Mouse (Mus musculus): ENCODE results near the gene Avp. TPM values are rescaled to one million over a fixed set of nuclear protein-coding genes. Genes with fewer than 3 reads are reported as not detected.

The Avp gene
- polyA plus RNA-seq, 1 experiment, result not detected

DNA sequence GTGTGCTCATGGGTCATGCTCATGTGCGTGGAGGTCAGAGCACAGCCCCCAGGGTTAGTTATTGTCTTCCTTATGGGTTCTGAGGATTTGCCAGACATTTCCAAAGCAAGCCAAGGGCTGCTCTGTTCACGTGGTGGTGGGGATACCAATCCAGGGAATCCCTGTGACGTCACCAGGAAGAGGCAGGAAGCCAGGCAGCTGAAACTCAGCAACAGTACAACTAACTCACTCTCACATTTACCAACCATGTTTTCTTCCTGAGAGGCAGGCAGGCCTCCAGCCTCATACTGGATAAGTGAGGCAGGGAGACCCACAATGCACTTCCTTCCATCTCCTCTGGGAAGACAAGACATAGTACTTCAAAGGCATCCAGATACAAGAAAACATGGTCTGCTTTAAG, 16.0 kb upstream of the Avp start:
- TF ChIP-seq POLR2A (IDR thresholded peaks at IDR 0.05; ENCODE audit: control insufficient read depth, low read depth, low read length), result no peak
- no peak for TF ChIP-seq CTCF (IDR thresholded peaks at IDR 0.05; ENCODE audit: control insufficient read depth, insufficient read depth, insufficient replicate concordance, low read depth, low read length)
- H3K27me3 ChIP-seq (ENCODE audit: control insufficient read depth, insufficient read depth, low read length), result no peaks in the 10 kb centered on the region
- no peaks in the 10 kb centered on the region; the same call in 1 of the 2 replicates for H3K4me1 ChIP-seq (ENCODE audit: control insufficient read depth, insufficient read depth, low read length)
- H3K4me3 ChIP-seq (ENCODE audit: control insufficient read depth, low read depth, low read length), result no peak overlapping the region
- peaks cover 6% of the 10 kb centered on the region for H3K36me3 ChIP-seq (ENCODE audit: control insufficient read depth, insufficient read depth, low read length)
- no peak overlapping the region for H3K27ac ChIP-seq (ENCODE audit: control insufficient read depth, insufficient read depth, low read depth, low read length)

DNA sequence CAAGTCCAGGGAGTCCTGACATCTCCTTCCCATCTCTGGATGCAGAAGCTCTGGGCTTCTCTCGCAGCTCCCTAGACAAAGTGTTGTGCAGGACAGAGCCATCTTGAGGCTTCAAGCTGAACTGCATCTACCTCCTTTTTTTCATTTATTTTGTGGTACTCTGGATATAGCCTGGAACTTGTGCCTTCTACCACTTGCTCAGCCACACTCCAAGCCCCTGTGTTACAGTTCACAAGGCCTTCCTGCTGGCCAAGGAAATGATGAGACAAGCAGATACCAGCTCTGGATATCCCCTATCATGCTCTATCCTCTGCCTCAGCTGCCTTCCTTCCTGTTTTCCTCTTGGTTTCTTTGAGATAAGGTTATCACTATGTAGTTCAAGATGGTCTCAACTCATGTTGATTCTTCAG, 15.3 kb upstream of the Avp start:
- TF ChIP-seq CTCF (IDR thresholded peaks at IDR 0.05; ENCODE audit: control insufficient read depth, insufficient read depth, insufficient replicate concordance, low read depth, low read length) (peak; percentile 9; the same call in 1 of the 2 replicates), POLR2A (IDR thresholded peaks at IDR 0.05; ENCODE audit: control insufficient read depth, low read depth, low read length) (no peak)

DNA sequence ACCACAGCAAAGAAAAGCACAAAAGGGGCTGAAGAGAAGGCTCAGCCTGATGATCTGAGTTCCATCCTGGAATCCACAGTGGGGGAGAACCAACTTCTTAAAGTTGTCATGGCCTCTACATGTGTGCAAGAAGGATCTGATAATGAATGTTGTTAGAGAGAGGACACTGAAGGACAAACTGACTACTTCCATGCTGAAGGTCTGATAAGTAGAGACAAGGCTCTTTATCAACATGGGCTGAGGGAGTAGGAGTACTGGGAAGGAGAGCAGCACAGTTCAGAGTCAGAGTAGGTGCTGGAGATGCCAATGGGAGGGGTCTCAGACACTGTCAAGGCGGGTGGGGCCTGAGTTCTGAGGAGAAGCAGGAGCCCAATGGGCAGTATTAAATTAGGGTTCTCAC, 13.2 kb upstream of the Avp start:
- peaks cover 6% of the 10 kb centered on the region for H3K36me3 ChIP-seq (ENCODE audit: control insufficient read depth, insufficient read depth, low read length)
- no peak overlapping the region for H3K27ac ChIP-seq (ENCODE audit: control insufficient read depth, insufficient read depth, low read depth, low read length)
- H3K4me3 ChIP-seq (ENCODE audit: control insufficient read depth, low read depth, low read length), result no peak overlapping the region
- H3K27me3 ChIP-seq (ENCODE audit: control insufficient read depth, insufficient read depth, low read length), result no peaks in the 10 kb centered on the region
- TF ChIP-seq POLR2A (IDR thresholded peaks at IDR 0.05; ENCODE audit: control insufficient read depth, low read depth, low read length), result no peak
- no peak for TF ChIP-seq CTCF (IDR thresholded peaks at IDR 0.05; ENCODE audit: control insufficient read depth, insufficient read depth, insufficient replicate concordance, low read depth, low read length)
- H3K4me1 ChIP-seq (ENCODE audit: control insufficient read depth, insufficient read depth, low read length), result no peaks in the 10 kb centered on the region; the same call in 1 of the 2 replicates

More for the DNA sequence above, 15.3 kb upstream of the Avp start:
- H3K36me3 ChIP-seq (ENCODE audit: control insufficient read depth, insufficient read depth, low read length), result peaks cover 6% of the 10 kb centered on the region
- no peak overlapping the region for H3K4me3 ChIP-seq (ENCODE audit: control insufficient read depth, low read depth, low read length)
- H3K4me1 ChIP-seq (ENCODE audit: control insufficient read depth, insufficient read depth, low read length), result no peaks in the 10 kb centered on the region; the same call in 1 of the 2 replicates
- H3K27me3 ChIP-seq (ENCODE audit: control insufficient read depth, insufficient read depth, low read length), result no peaks in the 10 kb centered on the region
- no peak overlapping the region for H3K27ac ChIP-seq (ENCODE audit: control insufficient read depth, insufficient read depth, low read depth, low read length)

DNA sequence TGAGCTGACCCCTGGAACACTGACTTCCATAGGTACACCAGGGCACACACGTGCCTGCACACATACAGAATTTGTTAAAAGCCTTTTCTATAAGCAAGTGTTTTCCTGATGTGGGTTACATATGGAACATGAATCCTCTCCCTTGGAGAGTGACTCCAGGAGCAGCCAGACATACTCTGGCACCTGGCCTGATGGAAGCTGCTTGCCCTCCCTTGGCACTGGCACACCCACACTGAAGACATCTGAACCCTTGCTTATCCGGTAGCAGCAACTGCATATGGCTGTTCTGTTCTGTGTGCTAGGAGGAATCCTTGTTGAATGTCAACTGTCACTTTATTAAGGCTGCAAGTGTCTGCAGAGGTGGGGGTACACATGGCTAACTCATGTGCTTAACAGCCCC, 8.7 kb upstream of the Avp start:
- no peaks in the 10 kb centered on the region for H3K27me3 ChIP-seq (ENCODE audit: control insufficient read depth, insufficient read depth, low read length)
- TF ChIP-seq POLR2A (IDR thresholded peaks at IDR 0.05; ENCODE audit: control insufficient read depth, low read depth, low read length) (no peak), CTCF (IDR thresholded peaks at IDR 0.05; ENCODE audit: control insufficient read depth, insufficient read depth, insufficient replicate concordance, low read depth, low read length) (no peak)
- H3K4me1 ChIP-seq (ENCODE audit: control insufficient read depth, insufficient read depth, low read length), result no peaks in the 10 kb centered on the region; the same call in none of the 2 replicates
- H3K4me3 ChIP-seq (ENCODE audit: control insufficient read depth, low read depth, low read length), result peak overlapping the region; percentile 79
- no peak overlapping the region for H3K27ac ChIP-seq (ENCODE audit: control insufficient read depth, insufficient read depth, low read depth, low read length)
- H3K36me3 ChIP-seq (ENCODE audit: control insufficient read depth, insufficient read depth, low read length), result no peaks in the 10 kb centered on the region; the same call in 1 of the 2 replicates

DNA sequence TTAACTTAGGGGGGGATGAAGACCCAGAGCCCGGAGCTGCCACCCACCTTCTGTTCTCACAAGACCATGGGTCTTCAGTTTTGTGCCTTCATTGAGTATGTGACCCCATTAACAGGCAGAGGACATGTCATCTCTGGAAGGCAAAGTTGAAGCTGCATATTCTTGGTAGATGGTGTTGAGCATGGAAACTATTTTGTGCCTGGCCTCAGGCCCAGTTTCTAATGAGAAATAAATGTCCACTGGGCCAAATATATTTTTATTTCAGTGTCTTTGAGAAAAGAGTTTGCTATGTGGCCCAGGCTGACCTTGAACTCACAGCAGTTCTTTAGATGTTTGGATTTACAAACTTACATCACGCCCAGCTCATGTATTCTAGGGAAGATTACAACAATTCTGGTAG, 7.4 kb upstream of the Avp start:
- TF ChIP-seq POLR2A (IDR thresholded peaks at IDR 0.05; ENCODE audit: control insufficient read depth, low read depth, low read length) (no peak), CTCF (IDR thresholded peaks at IDR 0.05; ENCODE audit: control insufficient read depth, insufficient read depth, insufficient replicate concordance, low read depth, low read length) (no peak)
- Histone ChIP-seq H3K36me3 (ENCODE audit: control insufficient read depth, insufficient read depth, low read length) (no peaks in the 10 kb centered on the region; the same call in 1 of the 2 replicates), H3K27me3 (ENCODE audit: control insufficient read depth, insufficient read depth, low read length) (no peaks in the 10 kb centered on the region), H3K27ac (ENCODE audit: control insufficient read depth, insufficient read depth, low read depth, low read length) (peak overlapping the region; percentile 81), H3K4me3 (ENCODE audit: control insufficient read depth, low read depth, low read length) (peak overlapping the region; percentile 79), H3K4me1 (ENCODE audit: control insufficient read depth, insufficient read depth, low read length) (no peaks in the 10 kb centered on the region; the same call in none of the 2 replicates)

DNA sequence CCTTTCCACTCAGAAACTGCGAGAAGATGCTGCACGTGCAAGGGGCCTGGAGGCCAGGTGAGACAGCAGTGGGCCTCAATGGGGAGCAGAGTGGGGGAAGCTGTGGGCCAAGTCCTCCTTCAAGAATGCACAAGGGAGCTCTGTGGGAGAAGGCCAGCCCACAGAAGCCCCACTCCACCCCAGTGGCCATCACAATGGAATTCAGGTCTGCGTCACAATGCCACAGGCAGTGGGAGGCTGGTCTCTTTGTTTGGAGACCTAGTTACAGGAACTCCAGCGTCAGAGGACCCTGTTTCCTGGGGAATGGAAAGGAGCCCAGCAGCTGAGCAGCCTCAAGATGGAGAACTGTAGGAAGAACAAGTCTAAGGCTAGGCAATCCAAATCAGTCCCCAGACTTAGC, 6.8 kb upstream of the Avp start:
- no peaks in the 10 kb centered on the region; the same call in none of the 2 replicates for H3K4me1 ChIP-seq (ENCODE audit: control insufficient read depth, insufficient read depth, low read length)
- peak overlapping the region; percentile 81 for H3K27ac ChIP-seq (ENCODE audit: control insufficient read depth, insufficient read depth, low read depth, low read length)
- H3K27me3 ChIP-seq (ENCODE audit: control insufficient read depth, insufficient read depth, low read length), result no peaks in the 10 kb centered on the region
- H3K36me3 ChIP-seq (ENCODE audit: control insufficient read depth, insufficient read depth, low read length), result no peaks in the 10 kb centered on the region; the same call in 1 of the 2 replicates
- TF ChIP-seq CTCF (IDR thresholded peaks at IDR 0.05; ENCODE audit: control insufficient read depth, insufficient read depth, insufficient replicate concordance, low read depth, low read length) (no peak), POLR2A (IDR thresholded peaks at IDR 0.05; ENCODE audit: control insufficient read depth, low read depth, low read length) (peak; percentile 50; the same call in 1 of the 2 replicates)
- H3K4me3 ChIP-seq (ENCODE audit: control insufficient read depth, low read depth, low read length), result peak overlapping the region; percentile 79

DNA sequence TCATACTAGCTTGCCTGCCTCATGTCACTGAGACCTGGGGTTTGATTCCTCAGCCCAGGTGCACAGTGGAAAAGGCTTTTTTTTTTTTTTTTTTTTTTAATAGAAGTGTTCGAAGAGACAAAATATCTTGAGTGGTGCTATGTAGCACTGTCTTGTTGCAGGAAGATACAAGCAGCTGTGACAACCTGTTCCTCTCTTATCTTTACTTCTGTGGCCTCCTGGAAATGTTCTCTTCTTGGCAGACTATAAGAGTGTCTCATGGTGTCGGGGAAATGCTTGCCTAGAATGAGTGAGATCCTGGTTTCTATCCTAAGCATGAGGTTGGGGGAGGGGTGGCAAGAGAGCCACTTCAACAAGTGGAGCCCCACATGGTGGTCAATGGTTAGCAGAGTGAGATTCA, 6.0 kb upstream of the Avp start:
- Histone ChIP-seq H3K4me1 (ENCODE audit: control insufficient read depth, insufficient read depth, low read length) (no peaks in the 10 kb centered on the region; the same call in none of the 2 replicates), H3K36me3 (ENCODE audit: control insufficient read depth, insufficient read depth, low read length) (no peaks in the 10 kb centered on the region; the same call in 1 of the 2 replicates), H3K27ac (ENCODE audit: control insufficient read depth, insufficient read depth, low read depth, low read length) (no peak overlapping the region), H3K27me3 (ENCODE audit: control insufficient read depth, insufficient read depth, low read length) (no peaks in the 10 kb centered on the region), H3K4me3 (ENCODE audit: control insufficient read depth, low read depth, low read length) (peak overlapping the region; percentile 79)
- TF ChIP-seq POLR2A (IDR thresholded peaks at IDR 0.05; ENCODE audit: control insufficient read depth, low read depth, low read length) (no peak), CTCF (IDR thresholded peaks at IDR 0.05; ENCODE audit: control insufficient read depth, insufficient read depth, insufficient replicate concordance, low read depth, low read length) (no peak)
